Mouse (Mus musculus) small intestine, adult 2 months (tissue): ENCODE data around the gene Grn.

Experiments used
- CTCF ChIP-seq: fragments of 200-500 bp; IDR thresholded peaks from 2 replicates; pipeline ENCODE4 v1.5.1; 2012; ENCODE audit warnings: low read depth, mild to moderate bottlenecking, control low read depth, inconsistent platforms, low read length, moderate library complexity, mixed read lengths; ENCODE audit not compliant: insufficient replicate concordance, insufficient read length; ENCODE audit errors: extremely low read depth
- POLR2A ChIP-seq: fragments of 200-500 bp; IDR thresholded peaks from 2 replicates; pipeline ENCODE4 v1.6.1; 2012; ENCODE audit warnings: low read depth, mild to moderate bottlenecking, control low read depth, inconsistent platforms, low read length, moderate library complexity

- TF ChIP-seq CTCF (no peak), POLR2A (no peak)
Observed at GRCm38 (mm10) chr11:102415034-102415802, 14.9 kb upstream of the Grn start.
